Mouse (Mus musculus) embryo, embryonic 11 days (tissue): ENCODE measurements around the gene Prkn.

Experiments used
- DNase-seq: peaks from one replicate; pipeline ENCODE4 v3.0.0-alpha.2; 2015

The Prkn gene

DNA sequence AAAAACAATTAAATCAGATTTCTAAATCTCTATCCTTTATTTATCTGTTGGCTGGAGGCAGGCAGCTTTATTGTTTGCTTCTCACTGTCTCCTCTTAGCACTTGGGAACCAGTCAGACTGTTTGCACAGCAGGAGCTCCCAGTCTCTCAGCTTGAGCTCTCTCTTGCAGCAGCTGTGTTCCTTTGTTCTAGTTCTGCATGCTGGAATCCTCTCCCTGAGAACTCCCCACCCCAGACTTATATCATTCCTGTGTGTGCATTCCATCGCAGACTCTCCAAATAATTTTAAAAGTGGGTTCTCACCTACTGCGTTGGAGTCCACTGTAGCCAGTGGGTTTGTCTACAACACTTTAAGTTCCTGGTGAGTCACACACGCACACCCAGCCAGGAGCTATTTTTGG, 1181.1 kb downstream of the Prkn start:
- no peak for DNase-seq

- no peak for DNase-seq
These were observed 1189.2 kb downstream of the Prkn start for GRCm38 (mm10) chr17:12029362-12029761.

DNA sequence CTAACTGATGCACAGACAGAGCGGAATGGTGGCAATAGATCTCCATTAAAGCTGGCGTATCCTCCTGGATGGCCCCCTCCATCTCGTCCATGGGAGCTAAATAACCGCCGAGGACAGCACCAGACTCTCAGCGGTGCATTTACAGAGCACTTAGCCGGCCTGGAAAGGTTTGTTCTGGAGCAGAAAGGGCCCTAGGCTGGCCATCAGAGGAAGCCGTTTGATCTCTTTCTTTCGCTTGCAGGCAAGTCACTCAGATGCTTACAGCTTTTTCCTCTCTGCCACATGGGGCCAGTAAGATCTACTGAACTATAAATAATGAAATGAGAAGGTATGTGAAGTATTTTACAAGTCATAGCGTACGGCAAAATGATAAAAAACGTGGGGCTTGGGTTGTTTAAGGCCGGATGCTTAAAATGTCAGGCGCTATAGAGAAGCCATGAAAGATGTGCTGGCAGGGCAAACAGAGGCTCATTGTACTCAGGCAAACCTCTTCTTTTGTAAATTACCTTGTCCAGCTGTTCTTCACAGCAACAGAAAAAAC, 1189.8 kb downstream of the Prkn start:
- peak; percentile 63 for DNase-seq

- peak; percentile 40 for DNase-seq
These were observed 1190.5 kb downstream of the Prkn start for GRCm38 (mm10) chr17:12030556-12031160.

DNA sequence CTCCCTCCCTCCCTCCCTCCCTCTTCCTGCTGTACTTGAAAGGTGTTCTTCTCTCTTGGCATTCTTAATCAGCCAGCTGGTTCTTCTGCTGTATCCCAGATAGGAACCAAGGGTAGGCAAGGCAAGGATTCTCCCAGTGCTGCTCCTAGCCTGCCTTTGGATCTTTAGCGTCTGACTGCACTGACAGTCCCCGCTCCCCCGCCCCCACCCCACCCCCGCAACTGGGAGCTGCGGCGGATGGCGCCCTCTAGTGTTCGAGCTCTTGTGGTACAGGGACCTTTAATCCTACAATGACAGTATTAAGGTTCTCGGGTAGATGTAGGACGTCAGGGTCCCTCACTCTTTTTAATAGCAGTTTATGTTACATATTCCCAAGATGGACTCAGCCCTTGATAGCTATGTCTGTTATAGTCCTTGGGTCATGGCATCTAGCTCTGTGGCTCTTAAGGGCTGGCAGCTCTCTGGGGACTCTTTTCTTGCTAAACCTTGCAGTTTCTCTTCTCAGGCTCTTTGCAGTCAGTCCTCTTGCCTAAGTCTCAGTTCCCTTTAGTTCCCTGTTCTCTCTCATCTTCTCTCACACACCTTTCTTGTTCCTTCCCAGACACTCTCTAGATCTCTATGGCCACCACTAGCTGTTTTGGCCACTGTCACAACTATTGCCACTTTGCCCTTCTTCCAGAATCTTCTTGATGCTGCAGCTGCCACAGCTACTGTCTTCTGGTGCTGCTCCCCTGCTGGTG, 1191.2 kb downstream of the Prkn start:
- peak; percentile 83 for DNase-seq

GRCm38 (mm10) chr17:12032014-12032791, 1192.0 kb downstream of the Prkn start:
- no peak for DNase-seq

- no peak for DNase-seq
These were observed 1195.2 kb downstream of the Prkn start for GRCm38 (mm10) chr17:12035386-12035785.

GRCm38 (mm10) chr17:12036205-12036604, 1196.0 kb downstream of the Prkn start:
- DNase-seq, result peak; percentile 85

DNA sequence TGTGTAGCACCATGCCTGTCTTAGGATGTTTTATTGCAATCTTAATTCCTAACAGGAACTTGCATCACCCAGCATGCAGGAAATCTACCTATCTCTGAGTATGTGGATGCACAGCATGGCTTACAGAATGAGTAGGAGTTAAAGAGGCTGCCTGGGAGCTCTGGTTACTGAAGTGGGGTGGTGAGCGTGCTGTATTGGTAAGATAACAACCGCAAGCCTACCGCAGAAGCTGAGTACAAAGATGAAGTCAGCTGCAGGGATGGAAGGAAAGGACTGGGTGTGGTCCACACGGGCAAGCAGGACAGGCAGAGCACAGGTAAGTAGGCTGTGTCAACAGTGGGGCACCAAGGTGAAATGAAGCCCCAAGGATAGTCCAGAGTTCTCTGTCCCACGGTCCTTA, 1196.9 kb downstream of the Prkn start:
- no peak for DNase-seq

- no peak for DNase-seq
These were observed 1197.4 kb downstream of the Prkn start for GRCm38 (mm10) chr17:12037574-12037973.

DNA sequence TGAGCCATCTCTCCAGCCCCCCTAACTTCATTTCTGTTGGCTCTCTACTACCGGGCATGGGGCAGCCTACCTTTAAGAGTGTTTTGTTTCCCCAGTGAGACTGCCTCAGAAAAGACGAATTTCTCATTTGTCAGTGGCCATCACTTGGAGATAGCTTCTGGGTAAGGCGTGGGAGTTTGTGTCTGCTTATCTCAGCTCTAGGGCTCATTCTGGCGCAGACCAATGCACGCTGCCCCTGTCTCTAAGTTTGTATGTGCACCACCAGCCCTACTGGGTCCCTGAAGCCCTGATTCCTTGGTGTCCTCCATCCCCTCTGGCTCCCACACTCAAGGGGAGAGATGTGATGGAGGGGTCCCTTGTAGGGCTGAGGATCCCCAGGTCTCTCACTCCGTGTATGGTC, 1198.3 kb downstream of the Prkn start:
- no peak for DNase-seq

DNA sequence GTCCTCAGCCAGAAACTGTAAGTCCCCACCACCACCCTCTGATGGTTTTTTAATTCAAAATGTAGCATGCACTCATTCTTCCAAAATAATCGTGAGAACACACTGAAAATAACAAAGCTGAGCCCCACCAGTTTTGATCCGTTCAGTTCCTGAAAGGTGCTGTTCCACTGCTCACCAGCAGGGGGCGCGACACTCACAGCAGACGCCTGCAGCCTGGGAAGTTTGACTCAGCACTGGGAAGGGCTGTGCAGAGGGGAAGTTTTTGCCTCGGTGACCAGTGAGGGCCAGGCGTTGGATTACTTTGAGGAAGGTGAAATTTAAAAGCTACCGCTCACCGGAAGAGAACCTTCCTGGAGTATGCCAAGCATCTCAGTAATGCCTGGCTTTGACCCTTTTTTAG, 1199.0 kb downstream of the Prkn start:
- DNase-seq, result peak; percentile 88

DNA sequence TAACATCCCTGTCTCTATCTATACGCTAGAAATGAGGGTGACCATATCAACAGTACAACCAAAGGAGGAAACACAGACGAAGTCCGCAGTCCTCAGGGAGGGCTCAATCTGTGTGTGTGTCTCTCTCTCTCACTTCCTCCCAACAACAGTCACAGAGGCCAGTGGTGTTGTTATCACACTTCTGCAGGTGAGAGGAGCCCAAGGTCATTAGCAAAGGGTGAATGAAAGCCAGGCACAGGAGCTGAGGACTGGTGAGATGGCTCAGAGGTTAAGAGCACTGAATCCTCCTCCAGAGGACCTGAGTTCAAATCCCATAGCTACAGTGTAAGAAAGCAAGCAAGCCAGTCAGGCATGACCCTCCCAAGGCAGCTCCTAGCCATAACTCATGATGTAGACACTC, 1199.7 kb downstream of the Prkn start:
- DNase-seq, result no peak

DNA sequence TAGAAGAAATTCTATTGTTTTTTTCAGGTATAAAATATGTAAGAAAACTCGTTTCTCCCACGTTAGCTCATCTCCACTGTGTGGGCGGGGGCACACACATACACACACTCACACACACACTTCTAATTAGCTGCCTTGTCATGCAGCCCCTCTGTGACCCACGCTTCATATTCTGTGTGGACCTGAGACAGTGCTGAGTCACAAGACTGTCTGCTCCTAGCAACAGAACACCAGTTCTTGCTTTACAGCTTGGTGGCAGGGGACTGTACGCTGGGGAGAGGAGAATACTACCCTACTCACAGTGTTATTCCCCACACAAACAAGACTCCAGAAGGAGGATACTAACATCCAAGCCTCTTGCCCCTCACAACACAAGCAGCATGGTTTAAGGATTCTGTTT, 1200.4 kb downstream of the Prkn start:
- no peak for DNase-seq

DNA sequence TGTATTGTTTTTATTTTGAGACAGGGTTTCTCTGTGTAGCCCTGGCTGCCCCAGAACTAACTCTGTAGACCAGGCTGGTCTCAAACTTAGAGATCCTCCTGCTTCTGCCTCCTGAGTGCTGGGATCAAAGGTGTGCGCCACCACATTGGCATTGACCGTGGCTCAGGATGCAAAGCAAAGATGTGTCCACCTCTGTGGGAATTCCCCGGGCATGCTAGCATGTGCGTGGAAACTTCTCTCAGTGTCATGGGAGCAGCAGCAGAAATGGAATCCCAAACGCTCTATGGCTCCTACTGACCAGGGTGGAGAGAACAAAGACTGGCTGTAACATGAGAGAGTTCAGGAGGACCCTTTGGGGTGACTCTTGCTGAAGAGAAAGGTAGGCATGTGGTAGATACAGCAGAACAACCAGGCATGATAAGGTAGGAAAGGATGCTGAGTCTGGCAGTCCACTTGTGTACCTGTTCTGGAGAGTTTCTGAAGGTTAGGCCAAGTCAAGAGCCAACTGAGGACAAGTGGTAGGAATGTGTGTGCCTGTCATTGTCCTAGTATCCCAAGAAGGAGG, 1201.0 kb downstream of the Prkn start:
- no peak for DNase-seq

- DNase-seq, result no peak
These were observed 1202.5 kb downstream of the Prkn start for GRCm38 (mm10) chr17:12042561-12043256.

DNA sequence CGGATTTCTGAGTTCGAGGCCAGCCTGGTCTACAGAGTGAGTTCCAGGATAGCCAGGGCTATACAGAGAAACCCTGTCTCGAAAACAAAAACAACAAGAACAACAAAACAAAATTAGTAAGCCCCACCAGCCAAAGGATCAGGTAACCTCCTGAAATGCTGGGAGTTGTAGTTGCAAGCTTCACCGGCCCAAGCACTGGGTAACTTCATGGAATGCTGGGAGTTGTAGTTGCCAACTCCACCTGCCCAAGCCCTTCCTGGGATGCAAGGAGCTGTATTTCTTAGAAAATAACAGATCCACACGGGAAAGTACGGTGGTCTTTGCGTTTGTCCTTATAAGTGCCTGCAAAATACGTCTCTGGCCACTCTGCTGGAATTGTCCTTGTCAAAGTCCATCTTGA, 1204.0 kb downstream of the Prkn start:
- DNase-seq, result no peak

DNA sequence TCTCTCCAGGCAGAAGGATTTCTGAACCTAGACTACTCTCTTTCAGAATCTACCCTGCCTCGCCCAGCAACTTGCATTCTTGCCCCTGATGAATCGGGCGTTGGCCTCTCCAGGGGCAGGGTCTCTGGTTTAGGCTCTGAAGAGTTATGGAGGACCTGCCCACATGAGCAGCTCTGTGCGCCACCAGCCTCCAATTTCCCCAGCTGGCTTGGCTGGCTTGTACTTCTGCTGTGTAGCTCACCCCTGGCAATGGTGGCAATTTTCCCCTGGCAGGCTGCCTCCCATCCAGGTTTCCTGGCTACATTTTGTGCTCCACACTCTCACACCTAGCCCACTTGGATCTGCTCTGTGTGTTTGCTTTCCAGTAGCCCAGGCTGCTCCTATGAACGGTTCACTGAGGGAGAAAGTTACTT, 1205.7 kb downstream of the Prkn start:
- DNase-seq, result no peak

DNA sequence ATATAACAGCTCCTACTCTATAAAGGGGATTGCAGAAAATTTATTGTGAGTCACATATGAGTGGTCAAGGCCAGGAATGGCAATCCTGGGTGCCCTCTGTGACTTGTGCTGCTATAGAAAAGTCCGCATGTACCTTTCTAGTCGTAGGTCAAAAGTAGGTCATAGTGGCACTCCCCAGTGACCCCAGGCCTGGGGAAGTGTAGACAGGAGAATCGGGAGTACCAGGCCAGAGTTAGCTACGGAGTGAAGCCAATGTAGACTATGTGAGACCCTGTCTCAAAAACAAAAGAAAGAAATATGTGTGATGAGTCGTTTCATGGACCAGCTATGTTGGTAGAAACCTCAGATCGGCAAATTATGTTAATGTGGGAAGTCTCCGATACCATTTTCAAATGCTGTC, 1206.8 kb downstream of the Prkn start:
- no peak for DNase-seq

- peak; percentile 12 for DNase-seq
These were observed 1207.3 kb downstream of the Prkn start for GRCm38 (mm10) chr17:12047523-12047922.

DNA sequence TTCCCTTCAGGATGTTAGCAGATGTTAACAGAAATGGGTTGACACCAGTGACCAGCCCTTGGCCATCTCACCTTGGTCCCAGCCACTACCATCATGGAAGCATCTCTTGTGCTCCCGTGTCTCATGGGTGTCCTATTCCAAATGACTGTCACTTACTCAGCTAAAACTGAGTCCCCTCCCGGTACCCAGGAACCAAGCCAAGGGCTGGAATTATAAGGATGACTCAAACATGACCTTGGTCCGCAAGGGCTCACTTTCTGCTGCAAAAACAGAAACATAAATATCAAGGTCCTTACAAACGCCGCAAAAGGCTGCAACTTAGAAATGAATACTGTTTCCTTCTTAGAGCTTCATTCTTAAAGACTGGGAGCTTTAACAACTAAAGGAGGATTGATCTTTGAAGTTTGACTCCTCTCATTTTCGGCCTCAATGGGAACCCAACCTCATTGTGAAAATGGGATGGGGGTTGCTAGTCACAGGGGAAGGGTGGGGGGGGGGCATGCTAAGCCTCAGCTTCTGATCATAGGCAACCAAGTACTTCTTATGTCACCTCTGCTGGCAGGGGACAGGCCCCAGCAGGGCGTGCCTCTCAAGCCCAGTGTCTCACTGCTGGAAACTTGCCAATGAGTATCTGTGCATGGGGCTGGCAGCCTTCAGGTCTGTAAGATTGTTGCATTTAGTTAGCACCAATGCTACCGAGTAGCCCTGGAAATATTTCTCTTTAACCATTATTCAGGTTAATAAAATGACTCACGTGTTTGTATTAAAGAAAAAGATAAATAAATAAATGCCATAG, 1208.7 kb downstream of the Prkn start:
- DNase-seq, result no peak

GRCm38 (mm10) chr17:12050261-12050660, 1210.1 kb downstream of the Prkn start:
- no peak for DNase-seq
